Mouse (Mus musculus) heart, adult 2 months (tissue): ENCODE measurements around the gene Ifnb1.
A peak's percentile ranks its signal among the peaks of the same experiment; 100 is the strongest.

Experiments used
- CTCF ChIP-seq: fragments of 200-600 bp; IDR thresholded peaks from 2 replicates; pipeline ENCODE4 v1.8.1; 2022; ENCODE audit warnings: antibody characterized with exemption, mild to moderate bottlenecking, moderate library complexity
- POLR2A ChIP-seq: fragments of 200-500 bp; IDR thresholded peaks from 2 replicates; pipeline ENCODE4 v1.6.1; 2011; ENCODE audit warnings: mild to moderate bottlenecking, low read depth, low read length, control low read depth; ENCODE audit not compliant: insufficient read depth

- peak; percentile 92 for TF ChIP-seq CTCF
- no peak for TF ChIP-seq POLR2A
These were observed 8.2 kb downstream of the Ifnb1 start for GRCm38 (mm10) chr4:88514403-88514802.
